Mouse (Mus musculus) adrenal gland, postnatal 10 days (tissue): ENCODE results near the gene Serpinb6d. TPM values are rescaled to one million over a fixed set of nuclear protein-coding genes. Genes with fewer than 3 reads are reported as not detected.

Experiments used
- DNase-seq: peaks from one replicate; pipeline ENCODE4 v3.0.0; 2021; ENCODE audit warnings: mixed read lengths
- long read RNA-seq, 2 experiments: library from polyadenylated mRNA; stranded (forward); transcript quantifications; one replicate each; pipeline ENCODE4 v2.0.0; 2021
- total RNA-seq, 2 experiments: library from RNA; stranded (reverse); gene quantifications; 2 replicates each; pipeline ENCODE4 v1.2.3; 2021

Gene Serpinb6d
- not detected for total RNA-seq
- long read RNA-seq, experiment 1, result 0 reads
- long read RNA-seq, experiment 2, result 0 reads

DNA sequence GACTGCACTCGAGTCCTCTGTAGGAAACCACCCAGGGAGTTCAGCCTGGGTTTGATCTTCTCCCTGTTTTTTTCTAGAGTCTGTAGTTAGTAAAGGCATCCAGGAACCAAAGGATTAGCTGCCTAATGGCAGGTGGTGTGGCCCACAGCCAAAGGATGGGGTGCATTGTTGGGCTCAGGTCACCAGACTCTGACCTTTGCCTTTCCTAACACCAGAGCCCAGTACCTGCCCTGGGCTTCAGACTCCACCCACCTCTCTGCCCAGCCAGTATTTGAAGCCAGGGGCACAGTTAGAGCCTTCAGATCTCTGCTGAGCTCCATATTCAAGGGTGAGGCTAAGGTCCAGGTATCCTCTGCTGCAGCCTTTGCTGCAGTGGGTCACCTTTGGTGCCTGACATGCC, at the start of gene Serpinb6d:
Gene Serpinb6d, plus strand, starts transcription at position 301 of the 400 bp plus-strand sequence.
- DNase-seq, result no peak

GRCm38 (mm10) chr13:33622921-33623320, 38.3 kb upstream of the Serpinb6d start:
- no peak for DNase-seq

- no peak for DNase-seq
These were observed 18.7 kb upstream of the Serpinb6d start for GRCm38 (mm10) chr13:33642540-33642939.

- DNase-seq, result no peak
These were observed 1.3 kb downstream of the Serpinb6d start for GRCm38 (mm10) chr13:33662550-33662949.

DNA sequence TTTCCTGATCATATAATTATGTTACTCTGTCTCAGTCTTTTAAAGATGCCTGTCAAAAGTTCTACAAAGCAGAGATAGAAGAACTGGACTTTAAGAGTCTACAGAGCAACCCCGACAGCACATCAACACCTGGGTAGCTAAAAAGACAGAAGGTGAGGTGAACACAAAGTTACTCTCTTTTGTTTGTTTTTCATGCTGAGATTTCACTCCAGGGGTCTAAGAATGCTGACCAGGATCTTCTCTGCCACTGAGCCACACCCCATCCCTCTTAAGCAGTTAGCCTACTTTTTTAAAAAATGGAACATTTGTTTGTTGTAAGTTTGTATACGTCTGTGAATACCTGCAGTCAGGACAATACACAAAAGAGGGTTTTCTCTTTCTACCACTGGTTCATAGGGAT, 59.1 kb downstream of the Serpinb6d start:
- no peak for DNase-seq

Other genes starting within 250 kb of the Serpinb6d start
- not detected for gene Serpinb9g, start 176.6 kb upstream of the Serpinb6d start, total RNA-seq
- gene Serpinb6e, start 182.0 kb downstream of the Serpinb6d start, total RNA-seq, result not detected
- gene Serpinb6c, start 244.3 kb downstream of the Serpinb6d start, total RNA-seq, result under 1 TPM in 1 of 2 experiments, not detected in 1; 0.39 TPM